Mouse (Mus musculus): ENCODE measurements around the gene Wfdc21.

Wfdc21 gene

GRCm38 (mm10) chr11:83753581-83754181 is 6.9 kb downstream of the Wfdc21 start, which contains the start of gene Heatr6:
TSS of gene Heatr6 (plus strand) at chr11:83753696.
- peak; percentile 87 for DNase-seq (ENCODE audit: low read depth, low spot score)

- DNase-seq (ENCODE audit: low read depth, low spot score) = no peak
Observed at GRCm38 (mm10) chr11:83754227-83754626, 7.5 kb downstream of the Wfdc21 start.

- DNase-seq (ENCODE audit: low read depth, low spot score) = no peak
Observed at GRCm38 (mm10) chr11:83767306-83767705, 20.6 kb downstream of the Wfdc21 start.

GRCm38 (mm10) chr11:83768976-83769375 is 22.2 kb downstream of the Wfdc21 start:
- DNase-seq (ENCODE audit: low read depth, low spot score) = no peak

GRCm38 (mm10) chr11:83771014-83771413 is 24.3 kb downstream of the Wfdc21 start:
- DNase-seq (ENCODE audit: low read depth, low spot score) = no peak

- DNase-seq (ENCODE audit: low read depth, low spot score) = no peak
Observed at GRCm38 (mm10) chr11:83772341-83772740, 25.6 kb downstream of the Wfdc21 start.

GRCm38 (mm10) chr11:83773691-83774090 is 27.0 kb downstream of the Wfdc21 start:
- no peak for DNase-seq (ENCODE audit: low read depth, low spot score)

GRCm38 (mm10) chr11:83774324-83774723 is 27.6 kb downstream of the Wfdc21 start:
- no peak for DNase-seq (ENCODE audit: low read depth, low spot score)

GRCm38 (mm10) chr11:83776798-83777197 is 30.1 kb downstream of the Wfdc21 start:
- no peak for DNase-seq (ENCODE audit: low read depth, low spot score)

GRCm38 (mm10) chr11:83783931-83784600 is 37.3 kb downstream of the Wfdc21 start:
- no peak for DNase-seq (ENCODE audit: low read depth, low spot score)

GRCm38 (mm10) chr11:83784661-83785060 is 37.9 kb downstream of the Wfdc21 start:
- no peak for DNase-seq (ENCODE audit: low read depth, low spot score)

- DNase-seq (ENCODE audit: low read depth, low spot score) = peak; percentile 49
Observed at GRCm38 (mm10) chr11:83785366-83785765, 38.6 kb downstream of the Wfdc21 start.

- DNase-seq (ENCODE audit: low read depth, low spot score) = no peak
Observed at GRCm38 (mm10) chr11:83786835-83787234, 40.1 kb downstream of the Wfdc21 start.

- no peak for DNase-seq (ENCODE audit: low read depth, low spot score)
Observed at GRCm38 (mm10) chr11:83787401-83788021, 40.8 kb downstream of the Wfdc21 start.

- DNase-seq (ENCODE audit: low read depth, low spot score) = no peak
Observed at GRCm38 (mm10) chr11:83788331-83788730, 41.6 kb downstream of the Wfdc21 start.

GRCm38 (mm10) chr11:83789259-83789658 is 42.5 kb downstream of the Wfdc21 start:
- no peak for DNase-seq (ENCODE audit: low read depth, low spot score)

- no peak for DNase-seq (ENCODE audit: low read depth, low spot score)
Observed at GRCm38 (mm10) chr11:83791133-83791532, 44.4 kb downstream of the Wfdc21 start.

- DNase-seq (ENCODE audit: low read depth, low spot score) = no peak
Observed at GRCm38 (mm10) chr11:83792316-83792914, 45.7 kb downstream of the Wfdc21 start.

GRCm38 (mm10) chr11:83793264-83793663 is 46.5 kb downstream of the Wfdc21 start:
- no peak for DNase-seq (ENCODE audit: low read depth, low spot score)

- no peak for DNase-seq (ENCODE audit: low read depth, low spot score)
Observed at GRCm38 (mm10) chr11:83796112-83796511, 49.4 kb downstream of the Wfdc21 start.

GRCm38 (mm10) chr11:83796980-83797608 is 50.4 kb downstream of the Wfdc21 start:
- no peak for DNase-seq (ENCODE audit: low read depth, low spot score)

- DNase-seq (ENCODE audit: low read depth, low spot score) = no peak
Observed at GRCm38 (mm10) chr11:83799871-83800430, 53.2 kb downstream of the Wfdc21 start.

All from retina, adult 2 months (tissue).